Mouse (Mus musculus) cerebellum, adult 2 months (tissue): Measurements from ENCODE around the gene Palld. TPM values are rescaled to one million over a fixed set of nuclear protein-coding genes. Genes with fewer than 3 reads are reported as not detected.

ENCODE experiments used
- DNase-seq, 2 experiments: peaks; one replicate each; pipeline ENCODE4 v3.0.0; 2021
- H3K27ac ChIP-seq: fragments of 200-500 bp; 2 replicates; pipeline ENCODE4 v1.5.1; 2012; ENCODE audit warnings: low read length, control low read depth, inconsistent platforms; ENCODE audit not compliant: insufficient read depth
- H3K27me3 ChIP-seq: fragments of 200-500 bp; 2 replicates; pipeline ENCODE4 v1.6.1; 2012; ENCODE audit warnings: inconsistent platforms, mild to moderate bottlenecking, low read length, moderate library complexity; ENCODE audit not compliant: control insufficient read depth, insufficient read depth
- H3K4me1 ChIP-seq: fragments of 200-500 bp; 2 replicates; pipeline ENCODE4 v1.6.1; 2011; ENCODE audit warnings: low read length; ENCODE audit not compliant: control insufficient read depth, insufficient read depth
- H3K4me3 ChIP-seq: fragments of 200-500 bp; replicated peaks from 2 replicates; pipeline ENCODE3; 2011; ENCODE audit warnings: mild to moderate bottlenecking, low read depth, low read length, control low read depth; ENCODE audit not compliant: insufficient read depth
- CTCF ChIP-seq: fragments of 200-500 bp; IDR thresholded peaks from 2 replicates; pipeline ENCODE4 v1.5.1; 2011; ENCODE audit warnings: low read depth, mild to moderate bottlenecking, control low read depth, low read length, moderate library complexity, borderline replicate concordance; ENCODE audit not compliant: insufficient read depth
- POLR2A ChIP-seq: fragments of 200-500 bp; IDR thresholded peaks from 2 replicates; pipeline ENCODE4 v1.6.1; 2011; ENCODE audit warnings: low read length, control low read depth, borderline replicate concordance; ENCODE audit not compliant: insufficient read depth
- WGBS: fragments of 180-500 bp; shearing (Covaris S2); methylation state at CpG from one replicate; pipeline ENCODE4 v1.1.7; 2018; 5-methylcytosine and 5-hydroxymethylcytosine counted together
- polyA plus RNA-seq: library from polyadenylated mRNA; depleted of rRNA; stranded (reverse); fragments of >200 nt; gene quantifications from 2 replicates; pipeline ENCODE4 v1.2.3, GENCODE M21; 2012

Palld gene
- polyA plus RNA-seq, 1 experiment, result 5.5 TPM

GRCm38 (mm10) chr8:61664162-61664561, 238.3 kb downstream of the Palld start:
- Histone ChIP-seq H3K27me3 (no peaks in the 10 kb centered on the region), H3K27ac (no peak overlapping the region), H3K4me3 (no peak overlapping the region), H3K4me1 (no peaks in the 10 kb centered on the region)
- 91% methylated on average over 6 of the region's 6 CpGs for WGBS
- DNase-seq, result no peak
- no peak for TF ChIP-seq POLR2A

GRCm38 (mm10) chr8:61662829-61663228, 239.7 kb downstream of the Palld start:
- TF ChIP-seq CTCF, result no peak
- TF ChIP-seq POLR2A, result no peak
- WGBS, result 70% methylated on average over 4 of the region's 4 CpGs
- no peaks in the 10 kb centered on the region for H3K27me3 ChIP-seq
- no peak overlapping the region for H3K27ac ChIP-seq
- no peak for DNase-seq
- H3K4me3 ChIP-seq, result no peak overlapping the region
- no peaks in the 10 kb centered on the region for H3K4me1 ChIP-seq

- H3K4me3 ChIP-seq, result no peak overlapping the region
- no peak overlapping the region for H3K27ac ChIP-seq
- no peaks in the 10 kb centered on the region for H3K4me1 ChIP-seq
- no peaks in the 10 kb centered on the region for H3K27me3 ChIP-seq
- TF ChIP-seq POLR2A, result no peak
- no peak for TF ChIP-seq CTCF
- DNase-seq, result no peak
- 76% methylated on average over 5 of the region's 5 CpGs for WGBS
Measured at GRCm38 (mm10) chr8:61661611-61662010, 240.9 kb downstream of the Palld start.

GRCm38 (mm10) chr8:61660961-61661360, 241.5 kb downstream of the Palld start:
- Histone ChIP-seq H3K4me3 (no peak overlapping the region), H3K4me1 (no peaks in the 10 kb centered on the region), H3K27me3 (no peaks in the 10 kb centered on the region), H3K27ac (no peak overlapping the region)
- 89% methylated on average over 5 of the region's 5 CpGs for WGBS
- DNase-seq, result no peak
- TF ChIP-seq CTCF (no peak), POLR2A (no peak)

- Histone ChIP-seq H3K4me1 (no peaks in the 10 kb centered on the region), H3K27ac (no peak overlapping the region), H3K4me3 (no peak overlapping the region), H3K27me3 (no peaks in the 10 kb centered on the region)
- no peak for TF ChIP-seq CTCF
- TF ChIP-seq POLR2A, result no peak
- WGBS, result 86% methylated on average over 6 of the region's 6 CpGs
- no peak for DNase-seq
Measured at GRCm38 (mm10) chr8:61651955-61652354, 250.5 kb downstream of the Palld start.

GRCm38 (mm10) chr8:61646195-61646835, 256.2 kb downstream of the Palld start:
- WGBS, result 85% methylated on average over 8 of the region's 8 CpGs
- Histone ChIP-seq H3K4me1 (no peaks in the 10 kb centered on the region), H3K27ac (no peak overlapping the region), H3K27me3 (no peaks in the 10 kb centered on the region), H3K4me3 (no peak overlapping the region)
- DNase-seq, result no peak
- TF ChIP-seq POLR2A (no peak), CTCF (no peak)

GRCm38 (mm10) chr8:61645642-61646041, 256.8 kb downstream of the Palld start:
- H3K27ac ChIP-seq, result no peak overlapping the region
- no peak for TF ChIP-seq CTCF
- no peak for TF ChIP-seq POLR2A
- WGBS, result 83% methylated on average over 6 of the region's 6 CpGs
- H3K4me1 ChIP-seq, result no peaks in the 10 kb centered on the region
- H3K4me3 ChIP-seq, result no peak overlapping the region
- no peak for DNase-seq
- no peaks in the 10 kb centered on the region for H3K27me3 ChIP-seq

GRCm38 (mm10) chr8:61643215-61643614, 259.3 kb downstream of the Palld start:
- H3K27ac ChIP-seq, result no peak overlapping the region
- WGBS, result 89% methylated on average over 3 of the region's 3 CpGs
- H3K4me3 ChIP-seq, result no peak overlapping the region
- DNase-seq, result no peak
- no peaks in the 10 kb centered on the region for H3K27me3 ChIP-seq
- no peaks in the 10 kb centered on the region for H3K4me1 ChIP-seq
- TF ChIP-seq POLR2A (no peak), CTCF (no peak)
